Mouse (Mus musculus): ENCODE measurements around the gene Myzap. TPM values are rescaled to one million over a fixed set of nuclear protein-coding genes. Genes with fewer than 3 reads are reported as not detected.

The Myzap gene
- polyA plus RNA-seq, 1 experiment from 2014 or later, result 2.6 TPM

- WGBS, result 66% methylated on average over 5 of the region's 5 CpGs
- no peak overlapping the region for H3K9ac ChIP-seq (ENCODE audit: low read length)
- H3K27ac ChIP-seq (ENCODE audit: low read depth, low read length), result no peak overlapping the region
- no peak for DNase-seq (ENCODE audit: low spot score)
- no peak for ATAC-seq
- H3K27me3 ChIP-seq (replicated peaks; ENCODE audit: control insufficient read depth, insufficient read depth, low read length), result no peaks in the 10 kb centered on the region
- H3K9me3 ChIP-seq (replicated peaks; ENCODE audit: control insufficient read depth, low read length), result no peaks in the 10 kb centered on the region
- H3K4me2 ChIP-seq (ENCODE audit: low read length), result no peak overlapping the region
- H3K4me3 ChIP-seq (ENCODE audit: low read depth, low read length), result no peak overlapping the region
- no peaks in the 10 kb centered on the region for H3K4me1 ChIP-seq (ENCODE audit: control insufficient read depth, insufficient read depth, low read length)
- H3K36me3 ChIP-seq (ENCODE audit: control insufficient read depth, insufficient read depth, low read length), result no peaks in the 10 kb centered on the region
These were observed 49.9 kb downstream of the Myzap start for GRCm38 (mm10) chr9:71542292-71542691.

- WGBS, result 79% methylated on average over 3 of the region's 3 CpGs
- Histone ChIP-seq H3K9me3 (replicated peaks; ENCODE audit: control insufficient read depth, low read length) (no peaks in the 10 kb centered on the region), H3K27me3 (replicated peaks; ENCODE audit: control insufficient read depth, insufficient read depth, low read length) (no peaks in the 10 kb centered on the region), H3K36me3 (ENCODE audit: control insufficient read depth, insufficient read depth, low read length) (no peaks in the 10 kb centered on the region), H3K4me2 (ENCODE audit: low read length) (no peak overlapping the region), H3K4me1 (ENCODE audit: control insufficient read depth, insufficient read depth, low read length) (no peaks in the 10 kb centered on the region), H3K9ac (ENCODE audit: low read length) (no peak overlapping the region), H3K27ac (ENCODE audit: low read depth, low read length) (no peak overlapping the region), H3K4me3 (ENCODE audit: low read depth, low read length) (no peak overlapping the region)
- no peak for DNase-seq (ENCODE audit: low spot score)
- ATAC-seq, result no peak
These were observed 51.4 kb downstream of the Myzap start for GRCm38 (mm10) chr9:71540739-71541138.

- H3K4me1 ChIP-seq (ENCODE audit: control insufficient read depth, insufficient read depth, low read length), result no peaks in the 10 kb centered on the region
- H3K9ac ChIP-seq (ENCODE audit: low read length), result no peak overlapping the region
- no peak overlapping the region for H3K27ac ChIP-seq (ENCODE audit: low read depth, low read length)
- no peaks in the 10 kb centered on the region for H3K9me3 ChIP-seq (replicated peaks; ENCODE audit: control insufficient read depth, low read length)
- DNase-seq (ENCODE audit: low spot score) (no peak), ATAC-seq (no peak)
- no peak overlapping the region for H3K4me3 ChIP-seq (ENCODE audit: low read depth, low read length)
- 90% methylated on average over 5 of the region's 5 CpGs for WGBS
- no peaks in the 10 kb centered on the region for H3K36me3 ChIP-seq (ENCODE audit: control insufficient read depth, insufficient read depth, low read length)
- H3K27me3 ChIP-seq (replicated peaks; ENCODE audit: control insufficient read depth, insufficient read depth, low read length), result no peaks in the 10 kb centered on the region
- H3K4me2 ChIP-seq (ENCODE audit: low read length), result no peak overlapping the region
These were observed 56.4 kb downstream of the Myzap start for GRCm38 (mm10) chr9:71535730-71536129.

GRCm38 (mm10) chr9:71535036-71535435, 57.1 kb downstream of the Myzap start:
- WGBS, result 98% methylated on average over 2 of the region's 2 CpGs

GRCm38 (mm10) chr9:71529960-71530359, 62.2 kb downstream of the Myzap start:
- Histone ChIP-seq H3K27ac (ENCODE audit: low read depth, low read length) (no peak overlapping the region), H3K9ac (ENCODE audit: low read length) (no peak overlapping the region), H3K9me3 (replicated peaks; ENCODE audit: control insufficient read depth, low read length) (no peaks in the 10 kb centered on the region), H3K4me1 (ENCODE audit: control insufficient read depth, insufficient read depth, low read length) (no peaks in the 10 kb centered on the region), H3K4me3 (ENCODE audit: low read depth, low read length) (no peak overlapping the region), H3K27me3 (replicated peaks; ENCODE audit: control insufficient read depth, insufficient read depth, low read length) (no peaks in the 10 kb centered on the region), H3K36me3 (ENCODE audit: control insufficient read depth, insufficient read depth, low read length) (no peaks in the 10 kb centered on the region), H3K4me2 (ENCODE audit: low read length) (no peak overlapping the region)
- DNase-seq (ENCODE audit: low spot score), result no peak
- WGBS, result 77% methylated on average over 2 of the region's 2 CpGs
- no peak for ATAC-seq

More at GRCm38 (mm10) chr9:71535036-71535435, 57.1 kb downstream of the Myzap start:
- no peaks in the 10 kb centered on the region for H3K27me3 ChIP-seq (replicated peaks; ENCODE audit: control insufficient read depth, insufficient read depth, low read length)
- no peaks in the 10 kb centered on the region for H3K36me3 ChIP-seq (ENCODE audit: control insufficient read depth, insufficient read depth, low read length)
- no peak overlapping the region for H3K9ac ChIP-seq (ENCODE audit: low read length)
- no peak overlapping the region for H3K4me2 ChIP-seq (ENCODE audit: low read length)
- ATAC-seq (no peak), DNase-seq (ENCODE audit: low spot score) (no peak)
- H3K9me3 ChIP-seq (replicated peaks; ENCODE audit: control insufficient read depth, low read length), result no peaks in the 10 kb centered on the region
- no peak overlapping the region for H3K27ac ChIP-seq (ENCODE audit: low read depth, low read length)
- H3K4me3 ChIP-seq (ENCODE audit: low read depth, low read length), result no peak overlapping the region
- no peaks in the 10 kb centered on the region for H3K4me1 ChIP-seq (ENCODE audit: control insufficient read depth, insufficient read depth, low read length)

- Histone ChIP-seq H3K9me3 (replicated peaks; ENCODE audit: control insufficient read depth, low read length) (no peaks in the 10 kb centered on the region), H3K27ac (ENCODE audit: low read depth, low read length) (no peak overlapping the region), H3K4me1 (ENCODE audit: control insufficient read depth, insufficient read depth, low read length) (no peaks in the 10 kb centered on the region), H3K36me3 (ENCODE audit: control insufficient read depth, insufficient read depth, low read length) (no peaks in the 10 kb centered on the region), H3K27me3 (replicated peaks; ENCODE audit: control insufficient read depth, insufficient read depth, low read length) (no peaks in the 10 kb centered on the region), H3K4me3 (ENCODE audit: low read depth, low read length) (no peak overlapping the region), H3K4me2 (ENCODE audit: low read length) (no peak overlapping the region), H3K9ac (ENCODE audit: low read length) (no peak overlapping the region)
- DNase-seq (ENCODE audit: low spot score) (no peak), ATAC-seq (no peak)
- 82% methylated on average over 9 of the region's 9 CpGs for WGBS
These were observed 64.7 kb downstream of the Myzap start for GRCm38 (mm10) chr9:71527438-71527837.

GRCm38 (mm10) chr9:71523901-71524300, 68.3 kb downstream of the Myzap start:
- DNase-seq (ENCODE audit: low spot score) (no peak), ATAC-seq (no peak)
- no peaks in the 10 kb centered on the region for H3K9me3 ChIP-seq (replicated peaks; ENCODE audit: control insufficient read depth, low read length)
- H3K9ac ChIP-seq (ENCODE audit: low read length), result no peak overlapping the region
- no peak overlapping the region for H3K4me2 ChIP-seq (ENCODE audit: low read length)
- no peaks in the 10 kb centered on the region for H3K4me1 ChIP-seq (ENCODE audit: control insufficient read depth, insufficient read depth, low read length)
- H3K4me3 ChIP-seq (ENCODE audit: low read depth, low read length), result no peak overlapping the region
- H3K36me3 ChIP-seq (ENCODE audit: control insufficient read depth, insufficient read depth, low read length), result no peaks in the 10 kb centered on the region
- no peaks in the 10 kb centered on the region for H3K27me3 ChIP-seq (replicated peaks; ENCODE audit: control insufficient read depth, insufficient read depth, low read length)
- no peak overlapping the region for H3K27ac ChIP-seq (ENCODE audit: low read depth, low read length)
- 90% methylated on average over 4 of the region's 4 CpGs for WGBS

- Histone ChIP-seq H3K4me2 (ENCODE audit: low read length) (no peak overlapping the region), H3K27ac (ENCODE audit: low read depth, low read length) (no peak overlapping the region), H3K4me3 (ENCODE audit: low read depth, low read length) (no peak overlapping the region), H3K9ac (ENCODE audit: low read length) (no peak overlapping the region), H3K27me3 (replicated peaks; ENCODE audit: control insufficient read depth, insufficient read depth, low read length) (no peaks in the 10 kb centered on the region), H3K36me3 (ENCODE audit: control insufficient read depth, insufficient read depth, low read length) (no peaks in the 10 kb centered on the region), H3K4me1 (ENCODE audit: control insufficient read depth, insufficient read depth, low read length) (no peaks in the 10 kb centered on the region), H3K9me3 (replicated peaks; ENCODE audit: control insufficient read depth, low read length) (no peaks in the 10 kb centered on the region)
- WGBS, result 82% methylated on average over 3 of the region's 3 CpGs
- DNase-seq (ENCODE audit: low spot score) (no peak), ATAC-seq (no peak)
These were observed 72.3 kb downstream of the Myzap start for GRCm38 (mm10) chr9:71519836-71520235.

- no peaks in the 10 kb centered on the region for H3K4me1 ChIP-seq (ENCODE audit: control insufficient read depth, insufficient read depth, low read length)
- H3K36me3 ChIP-seq (ENCODE audit: control insufficient read depth, insufficient read depth, low read length), result no peaks in the 10 kb centered on the region
- H3K9ac ChIP-seq (ENCODE audit: low read length), result no peak overlapping the region
- no peak for ATAC-seq
- no peaks in the 10 kb centered on the region for H3K9me3 ChIP-seq (replicated peaks; ENCODE audit: control insufficient read depth, low read length)
- H3K27me3 ChIP-seq (replicated peaks; ENCODE audit: control insufficient read depth, insufficient read depth, low read length), result no peaks in the 10 kb centered on the region
- no peak overlapping the region for H3K4me3 ChIP-seq (ENCODE audit: low read depth, low read length)
- WGBS, result 92% methylated on average over 4 of the region's 4 CpGs
- no peak overlapping the region for H3K4me2 ChIP-seq (ENCODE audit: low read length)
- no peak for DNase-seq (ENCODE audit: low spot score)
- no peak overlapping the region for H3K27ac ChIP-seq (ENCODE audit: low read depth, low read length)
These were observed 74.7 kb downstream of the Myzap start for GRCm38 (mm10) chr9:71517487-71517886.

All from forebrain, embryonic 14.5 days (tissue).